Mouse (Mus musculus) olfactory bulb, adult 2 months (tissue): ENCODE results near the gene Rab11a.

Experiments
- CTCF ChIP-seq: fragments of 200-500 bp; IDR thresholded peaks from 2 replicates; pipeline ENCODE4 v1.5.1; 2012; ENCODE audit warnings: low read depth, mild to moderate bottlenecking, low read length, moderate library complexity; ENCODE audit not compliant: insufficient read depth
- POLR2A ChIP-seq: fragments of 200-500 bp; IDR thresholded peaks from 2 replicates; pipeline ENCODE4 v1.6.1; 2012; ENCODE audit warnings: mild to moderate bottlenecking, low read depth, low read length, moderate library complexity; ENCODE audit not compliant: insufficient read depth

- TF ChIP-seq POLR2A = 0 out of 2 replicates have a peak, but pooled peaks have one; percentile 37
- TF ChIP-seq CTCF = no peak
Measured at GRCm38 (mm10) chr9:64737406-64738201, at the start of gene Rab11a.
